Mouse (Mus musculus): ENCODE results near the gene Inhba.
A peak's percentile ranks its signal among the peaks of the same experiment; 100 is the strongest.

The Inhba gene

GRCm38 (mm10) chr13:16023070-16024039 is 11.7 kb downstream of the Inhba start:
- no peak for DNase-seq (ENCODE audit: extremely low spot score, low spot score)

- DNase-seq (ENCODE audit: extremely low spot score, low spot score), result no peak
These were observed 19.0 kb downstream of the Inhba start for GRCm38 (mm10) chr13:16030557-16031057.

- no peak for DNase-seq (ENCODE audit: extremely low spot score, low spot score)
These were observed 20.8 kb downstream of the Inhba start for GRCm38 (mm10) chr13:16032425-16032824.

- no peak for DNase-seq (ENCODE audit: extremely low spot score, low spot score)
These were observed 21.4 kb downstream of the Inhba start for GRCm38 (mm10) chr13:16032935-16033592.

GRCm38 (mm10) chr13:16069079-16069478 is 57.4 kb downstream of the Inhba start:
- no peak for DNase-seq (ENCODE audit: extremely low spot score, low spot score)

GRCm38 (mm10) chr13:16077276-16077675 is 65.6 kb downstream of the Inhba start:
- DNase-seq (ENCODE audit: extremely low spot score, low spot score), result no peak

- DNase-seq (ENCODE audit: extremely low spot score, low spot score), result no peak
These were observed 66.6 kb downstream of the Inhba start for GRCm38 (mm10) chr13:16078216-16078731.

GRCm38 (mm10) chr13:16080205-16080604 is 68.6 kb downstream of the Inhba start:
- peak; percentile 45 for DNase-seq (ENCODE audit: extremely low spot score, low spot score)

Measured in neural tube, embryonic 10.5 days (tissue).